Mouse (Mus musculus): ENCODE data around the gene Iqcf1. TPM values are rescaled to one million over a fixed set of nuclear protein-coding genes. Genes with fewer than 3 reads are reported as not detected.

The Iqcf1 gene
- total RNA-seq (2014; rRNA removed) = not detected in 2 replicates
- polyA plus RNA-seq (2015; fragmentation: Nextera tagmentation; extraction: Ambion mirVana) = not detected in 2 replicates

GRCm38 (mm10) chr9:106499667-106500066, at the start of gene Iqcf1:
Gene Iqcf1, plus strand, starts transcription at chr9:106499967.
- Histone ChIP-seq H3K36me3 (ENCODE audit: insufficient read depth, low read length) (no peaks in the 10 kb centered on the region), H3K4me1 (ENCODE audit: insufficient read depth, low read length) (no peaks in the 10 kb centered on the region), H3K9ac (replicated peaks; ENCODE audit: low read length, poor library complexity, severe bottlenecking) (no peak within 1 kb of the TSS), H3K27ac (ENCODE audit: low read depth, low read length) (no peak within 1 kb of the TSS), H3K9me3 (ENCODE audit: low read length) (no peaks in the 10 kb centered on the region), H3K4me3 (ENCODE audit: low read depth, low read length) (no peak within 1 kb of the TSS), H3K4me2 (ENCODE audit: low read depth, low read length, poor library complexity, severe bottlenecking) (no peak within 1 kb of the TSS), H3K27me3 (ENCODE audit: insufficient read depth, low read length) (no peaks in the 10 kb centered on the region)
- 94% methylated on average over 6 of the region's 6 CpGs for WGBS
- no peak for ATAC-seq (ENCODE audit: low FRiP score)
- TF ChIP-seq CTCF (IDR thresholded peaks at IDR 0.05) = no peak
- DNase-seq (ENCODE audit: low spot score) = no peak

GRCm38 (mm10) chr9:106450661-106451060, 49.1 kb upstream of the Iqcf1 start:
- Histone ChIP-seq H3K36me3 (ENCODE audit: insufficient read depth, low read length) (no peaks in the 10 kb centered on the region), H3K4me3 (ENCODE audit: low read depth, low read length) (no peak overlapping the region), H3K4me1 (ENCODE audit: insufficient read depth, low read length) (peaks cover 26% of the 10 kb centered on the region), H3K9ac (replicated peaks; ENCODE audit: low read length, poor library complexity, severe bottlenecking) (no peak overlapping the region), H3K4me2 (ENCODE audit: low read depth, low read length, poor library complexity, severe bottlenecking) (no peak overlapping the region), H3K27me3 (ENCODE audit: insufficient read depth, low read length) (no peaks in the 10 kb centered on the region), H3K27ac (ENCODE audit: low read depth, low read length) (no peak overlapping the region), H3K9me3 (ENCODE audit: low read length) (no peaks in the 10 kb centered on the region)
- DNase-seq (ENCODE audit: low spot score) (no peak), ATAC-seq (ENCODE audit: low FRiP score) (no peak)
- TF ChIP-seq CTCF (IDR thresholded peaks at IDR 0.05) = no peak
- WGBS = 18% methylated on average over 9 of the region's 9 CpGs

- no peak for TF ChIP-seq CTCF (IDR thresholded peaks at IDR 0.05)
- H3K27ac ChIP-seq (ENCODE audit: low read depth, low read length) = no peak overlapping the region
- no peak overlapping the region; the same call in 1 of the 2 replicates for H3K9ac ChIP-seq (replicated peaks; ENCODE audit: low read length, poor library complexity, severe bottlenecking)
- H3K4me2 ChIP-seq (ENCODE audit: low read depth, low read length, poor library complexity, severe bottlenecking) = no peak overlapping the region
- H3K4me1 ChIP-seq (ENCODE audit: insufficient read depth, low read length) = peaks cover 32% of the 10 kb centered on the region
- DNase-seq (ENCODE audit: low spot score) (no peak), ATAC-seq (ENCODE audit: low FRiP score) (no peak)
- H3K4me3 ChIP-seq (ENCODE audit: low read depth, low read length) = no peak overlapping the region
- no peaks in the 10 kb centered on the region for H3K27me3 ChIP-seq (ENCODE audit: insufficient read depth, low read length)
- no peaks in the 10 kb centered on the region for H3K36me3 ChIP-seq (ENCODE audit: insufficient read depth, low read length)
- no peaks in the 10 kb centered on the region for H3K9me3 ChIP-seq (ENCODE audit: low read length)
- WGBS = 82% methylated on average over 11 of the region's 11 CpGs
These were observed 48.5 kb upstream of the Iqcf1 start for GRCm38 (mm10) chr9:106451298-106451697.

GRCm38 (mm10) chr9:106451899-106452298, 47.9 kb upstream of the Iqcf1 start:
- no peak for TF ChIP-seq CTCF (IDR thresholded peaks at IDR 0.05)
- Histone ChIP-seq H3K9me3 (ENCODE audit: low read length) (no peaks in the 10 kb centered on the region), H3K27ac (ENCODE audit: low read depth, low read length) (peak overlapping the region; percentile 89; the same call in 1 of the 2 replicates), H3K4me3 (ENCODE audit: low read depth, low read length) (no peak overlapping the region), H3K36me3 (ENCODE audit: insufficient read depth, low read length) (peaks cover 2% of the 10 kb centered on the region; the same call in 1 of the 2 replicates), H3K4me1 (ENCODE audit: insufficient read depth, low read length) (peaks cover 37% of the 10 kb centered on the region), H3K4me2 (ENCODE audit: low read depth, low read length, poor library complexity, severe bottlenecking) (no peak overlapping the region), H3K9ac (replicated peaks; ENCODE audit: low read length, poor library complexity, severe bottlenecking) (no peak overlapping the region; the same call in 1 of the 2 replicates), H3K27me3 (ENCODE audit: insufficient read depth, low read length) (no peaks in the 10 kb centered on the region)
- DNase-seq (ENCODE audit: low spot score) (no peak), ATAC-seq (ENCODE audit: low FRiP score) (no peak)
- WGBS = 71% methylated on average over 2 of the region's 2 CpGs

- WGBS = 29% methylated on average over 6 of the region's 6 CpGs
- H3K36me3 ChIP-seq (ENCODE audit: insufficient read depth, low read length) = peaks cover 5% of the 10 kb centered on the region; the same call in 1 of the 2 replicates
- peak overlapping the region; percentile 96; the same call in 1 of the 2 replicates for H3K9ac ChIP-seq (replicated peaks; ENCODE audit: low read length, poor library complexity, severe bottlenecking)
- H3K27ac ChIP-seq (ENCODE audit: low read depth, low read length) = peak overlapping the region; percentile 89
- DNase-seq (ENCODE audit: low spot score) (no peak), ATAC-seq (ENCODE audit: low FRiP score) (no peak)
- no peak for TF ChIP-seq CTCF (IDR thresholded peaks at IDR 0.05)
- peak overlapping the region; percentile 85 for H3K4me2 ChIP-seq (ENCODE audit: low read depth, low read length, poor library complexity, severe bottlenecking)
- H3K4me1 ChIP-seq (ENCODE audit: insufficient read depth, low read length) = peaks cover 40% of the 10 kb centered on the region
- no peaks in the 10 kb centered on the region for H3K9me3 ChIP-seq (ENCODE audit: low read length)
- no peak overlapping the region; the same call in 1 of the 2 replicates for H3K4me3 ChIP-seq (ENCODE audit: low read depth, low read length)
- no peaks in the 10 kb centered on the region for H3K27me3 ChIP-seq (ENCODE audit: insufficient read depth, low read length)
These were observed 47.4 kb upstream of the Iqcf1 start for GRCm38 (mm10) chr9:106452351-106452750.

GRCm38 (mm10) chr9:106452821-106453220, 46.9 kb upstream of the Iqcf1 start:
- Histone ChIP-seq H3K4me1 (ENCODE audit: insufficient read depth, low read length) (peaks cover 41% of the 10 kb centered on the region), H3K9me3 (ENCODE audit: low read length) (no peaks in the 10 kb centered on the region), H3K27me3 (ENCODE audit: insufficient read depth, low read length) (no peaks in the 10 kb centered on the region), H3K9ac (replicated peaks; ENCODE audit: low read length, poor library complexity, severe bottlenecking) (peak overlapping the region; percentile 96), H3K27ac (ENCODE audit: low read depth, low read length) (peak overlapping the region; percentile 89), H3K36me3 (ENCODE audit: insufficient read depth, low read length) (peaks cover 5% of the 10 kb centered on the region; the same call in 1 of the 2 replicates), H3K4me3 (ENCODE audit: low read depth, low read length) (peak overlapping the region; percentile 65), H3K4me2 (ENCODE audit: low read depth, low read length, poor library complexity, severe bottlenecking) (peak overlapping the region; percentile 85)
- TF ChIP-seq CTCF (IDR thresholded peaks at IDR 0.05) = no peak
- ATAC-seq (ENCODE audit: low FRiP score) (peak; percentile 6), DNase-seq (ENCODE audit: low spot score) (peak; percentile 60)
- 5% methylated on average over 6 of the region's 7 CpGs for WGBS
